ENCODE assay signal across 9 mouse cellular contexts in the genomic region with DNA sequence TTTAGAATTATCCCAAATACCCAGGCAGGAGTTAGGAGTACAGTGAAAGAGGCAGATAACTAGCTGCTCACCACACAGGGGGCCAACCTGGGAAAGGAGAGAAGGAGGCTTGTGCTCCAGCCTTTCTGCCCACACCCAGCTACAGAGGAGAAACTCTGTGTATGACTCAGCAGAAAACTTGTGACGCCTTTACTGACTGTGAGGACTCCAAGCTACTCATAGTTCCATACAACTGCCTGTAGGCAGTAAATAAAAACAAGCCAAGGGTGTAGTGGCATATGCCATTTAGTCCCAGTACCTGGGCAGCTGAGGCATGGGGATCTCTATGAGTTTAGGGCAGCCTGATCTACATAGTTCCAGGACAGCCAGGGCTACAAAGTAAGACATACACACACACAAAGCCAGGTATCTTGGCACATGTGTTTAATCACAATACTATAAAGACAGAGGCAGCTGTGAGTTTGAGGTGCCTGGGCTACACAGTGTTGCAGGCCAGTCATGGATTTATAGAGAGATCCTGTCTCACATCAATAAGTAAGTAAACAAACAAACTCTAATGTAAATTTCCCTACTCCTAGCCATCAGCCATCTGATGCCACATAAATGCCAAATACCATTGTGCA. TPM values are rescaled to one million over a fixed set of nuclear protein-coding genes. Genes with fewer than 3 reads are reported as not detected.
A peak's percentile ranks its signal among the peaks of the same experiment; 100 is the strongest.
DNase-seq lines count a peak whose midpoint lies in the region; ATAC-seq lines count a peak whose summit lies in the region.
"Had no signal": no experiment of that assay in that cellular context is flagged by ENCODE, and none has a peak within 500 bp of the region (broad histone marks: within the 10 kb centered on the region; RNA-seq: fewer than 3 reads in every experiment).

No protein-coding gene starts in this region.

- WGBS in forebrain, embryonic 10.5 days: 81% methylated on average over 1 of the region's 1 CpGs
- WGBS in forebrain, embryonic 13.5 days: 66% methylated on average over 1 of the region's 1 CpGs
- 66% methylated on average over 1 of the region's 1 CpGs for WGBS in neural tube, embryonic 15.5 days
- WGBS in stomach, embryonic 16.5 days: 41% methylated on average over 1 of the region's 1 CpGs

- H3K4me3 ChIP-seq in forebrain, embryonic 10.5 days: no peak overlapping the region
- H3K4me3 ChIP-seq in forebrain, embryonic 13.5 days: no peak overlapping the region
- H3K4me3 ChIP-seq in neural tube, embryonic 15.5 days (replicated peaks): no peak overlapping the region
- no peak overlapping the region for H3K4me3 ChIP-seq in stomach, embryonic 16.5 days (replicated peaks; ENCODE audit: low read length)
- H3K4me3 ChIP-seq: left cerebral cortex, adult 2 months had no signal

- intact Hi-C loops in left cerebral cortex, postnatal 36 days (cut with DNase I): no loop called here

- no peak overlapping the region for H3K4me2 ChIP-seq in forebrain, embryonic 13.5 days
- no peak overlapping the region for H3K4me2 ChIP-seq in neural tube, embryonic 15.5 days
- H3K4me2 ChIP-seq in stomach, embryonic 16.5 days (ENCODE audit: low read depth, low read length): no peak overlapping the region

- H3K9me3 ChIP-seq in forebrain, embryonic 10.5 days: no peaks in the 10 kb centered on the region
- H3K9me3 ChIP-seq in forebrain, embryonic 13.5 days (replicated peaks): no peaks in the 10 kb centered on the region
- no peaks in the 10 kb centered on the region for H3K9me3 ChIP-seq in neural tube, embryonic 15.5 days (replicated peaks)
- no peaks in the 10 kb centered on the region for H3K9me3 ChIP-seq in stomach, embryonic 16.5 days (replicated peaks; ENCODE audit: control insufficient read depth, low read length)

- 0 out of 2 replicates have a peak overlapping the region, but pooled peaks have one; percentile 15 for H3K27ac ChIP-seq in forebrain, embryonic 10.5 days
- no peak overlapping the region for H3K27ac ChIP-seq in forebrain, embryonic 13.5 days
- H3K27ac ChIP-seq in neural tube, embryonic 15.5 days (replicated peaks): 0 out of 2 replicates have a peak overlapping the region, but pooled peaks have one; percentile 18
- peak overlapping the region; percentile 15; the same call in 1 of the 2 replicates for H3K27ac ChIP-seq in stomach, embryonic 16.5 days (ENCODE audit: low read length)

- 0 out of 2 replicates have a peak, but pooled peaks cover 11% of the 10 kb centered on the region for H3K4me1 ChIP-seq in forebrain, embryonic 10.5 days
- H3K4me1 ChIP-seq in forebrain, embryonic 13.5 days: peaks cover 14% of the 10 kb centered on the region
- peaks cover 20% of the 10 kb centered on the region for H3K4me1 ChIP-seq in neural tube, embryonic 15.5 days
- H3K4me1 ChIP-seq in stomach, embryonic 16.5 days (ENCODE audit: control insufficient read depth, insufficient read depth, low read length): peaks cover 9% of the 10 kb centered on the region; the same call in 1 of the 2 replicates

- ATAC-seq in forebrain, embryonic 13.5 days: no peak
- no peak for ATAC-seq in neural tube, embryonic 15.5 days (ENCODE audit: low FRiP score)
- ATAC-seq in hematopoietic stem cell, adult 5-6 weeks (replicated peaks in 1 of 2; ENCODE audit: insufficient read depth in 1 of 2, low FRiP score in 2 of 2, low TSS enrichment in 1 of 2, low read depth in 1 of 2, poor library complexity in 2 of 2, severe bottlenecking in 2 of 2): peak; percentile 77 to 91
- 0 out of 2 replicates have a peak, but pooled peaks have one; percentile 71 for ATAC-seq in stomach, embryonic 16.5 days (ENCODE audit: insufficient read depth, low FRiP score)

- H3K27me3 ChIP-seq in forebrain, embryonic 10.5 days (ENCODE audit: poor library complexity, severe bottlenecking): no peaks in the 10 kb centered on the region
- no peaks in the 10 kb centered on the region for H3K27me3 ChIP-seq in forebrain, embryonic 13.5 days
- H3K27me3 ChIP-seq in neural tube, embryonic 15.5 days (replicated peaks): no peaks in the 10 kb centered on the region
- H3K27me3 ChIP-seq in stomach, embryonic 16.5 days (ENCODE audit: control insufficient read depth, insufficient read depth, low read length): no peaks in the 10 kb centered on the region

- no peak overlapping the region for H3K9ac ChIP-seq in forebrain, embryonic 13.5 days
- H3K9ac ChIP-seq in neural tube, embryonic 15.5 days (replicated peaks): no peak overlapping the region
- no peak overlapping the region for H3K9ac ChIP-seq in stomach, embryonic 16.5 days (ENCODE audit: low read length)

- peaks cover 97% of the 10 kb centered on the region for H3K36me3 ChIP-seq in forebrain, embryonic 10.5 days (replicated peaks)
- peaks cover 63% of the 10 kb centered on the region for H3K36me3 ChIP-seq in forebrain, embryonic 13.5 days (ENCODE audit: poor library complexity, severe bottlenecking)
- H3K36me3 ChIP-seq in neural tube, embryonic 15.5 days: peaks cover 34% of the 10 kb centered on the region
- H3K36me3 ChIP-seq in stomach, embryonic 16.5 days (ENCODE audit: control insufficient read depth, insufficient read depth, low read length): peaks cover 15% of the 10 kb centered on the region; the same call in 1 of the 2 replicates

- DNase-seq in forebrain, embryonic 10.5 days (ENCODE audit: extremely low spot score, low spot score): no peak
- no peak for DNase-seq in neural tube, embryonic 10.5 days (ENCODE audit: extremely low spot score, low spot score)
- DNase-seq in left cerebral cortex, postnatal 36 days (ENCODE audit: low spot score in 2 of 2): no peak
- DNase-seq in cerebellum, adult 9-10 months: no peak

RNA-seq across cellular contexts. Expression of a gene that starts 24.1 kb away (rescaled TPM):
- 45.1 and 45.7 TPM in 2 replicates for polyA plus RNA-seq in forebrain, embryonic 10.5 days (2016; fragmentation: Nextera tagmentation; extraction: Ambion mirVana)
- 62.8 TPM in 2 replicates for polyA plus RNA-seq in forebrain, embryonic 13.5 days (2015; fragmentation: Nextera tagmentation; extraction: Ambion mirVana)
- polyA plus RNA-seq in neural tube, embryonic 15.5 days (2015; fragmentation: Nextera tagmentation; extraction: Ambion mirVana): 31.2 and 39.3 TPM in 2 replicates
- total RNA-seq in hematopoietic stem cell, adult 5-6 weeks (2017): 193 and 245 TPM in 2 replicates
- 35.8 and 44.5 TPM in 2 replicates for polyA plus RNA-seq in stomach, embryonic 16.5 days (2015; fragmentation: Nextera tagmentation; extraction: Ambion mirVana)
- 10 to 100 TPM; 35.8 to 59.8 TPM for total RNA-seq in left cerebral cortex, postnatal 36 days (2021)

Comparison
In these comparisons a context has a peak if more than half of its experiments do, and no peak if none do; other contexts are left out.
1. ATAC-seq: peak in hematopoietic stem cell, adult 5-6 weeks (2 of 2) and stomach, embryonic 16.5 days (single experiment); none in forebrain, embryonic 13.5 days (single experiment) and neural tube, embryonic 15.5 days (single experiment).